Mouse (Mus musculus) bone marrow, adult 2 months (tissue): ENCODE results near the gene Plcb1. TPM values are rescaled to one million over a fixed set of nuclear protein-coding genes. Genes with fewer than 3 reads are reported as not detected.

Experiments used
- H3K27ac ChIP-seq: fragments of 200-500 bp; 2 replicates; pipeline ENCODE4 v1.5.1; 2012; ENCODE audit warnings: low read depth, mild to moderate bottlenecking, control low read depth, inconsistent platforms, low read length; ENCODE audit not compliant: control insufficient read depth, poor library complexity, insufficient read depth
- H3K4me1 ChIP-seq: fragments of 200-500 bp; 2 replicates; pipeline ENCODE4 v1.6.1; 2011; ENCODE audit warnings: low read length; ENCODE audit not compliant: control insufficient read depth, insufficient read depth
- H3K4me3 ChIP-seq: fragments of 200-500 bp; replicated peaks from 2 replicates; pipeline ENCODE3; 2011; ENCODE audit warnings: mild to moderate bottlenecking, low read depth, low read length, control low read depth; ENCODE audit not compliant: control insufficient read depth
- CTCF ChIP-seq: fragments of 200-500 bp; IDR thresholded peaks from 2 replicates; pipeline ENCODE4 v1.5.1; 2011; ENCODE audit warnings: low read length, control low read depth; ENCODE audit not compliant: control insufficient read depth, insufficient read depth
- POLR2A ChIP-seq: fragments of 200-500 bp; IDR thresholded peaks from 2 replicates; pipeline ENCODE4 v1.6.1; 2011; ENCODE audit warnings: low read depth, mild to moderate bottlenecking, control low read depth, low read length, borderline replicate concordance; ENCODE audit not compliant: control insufficient read depth
- WGBS: fragments of 180-500 bp; shearing (Covaris S2); methylation state at CpG from one replicate; pipeline ENCODE4 v1.1.7; 2018; 5-methylcytosine and 5-hydroxymethylcytosine counted together
- polyA plus RNA-seq: library from polyadenylated mRNA; stranded (reverse); fragments of >200 nt; gene quantifications from 2 replicates; pipeline ENCODE4 v1.2.4, GENCODE M21; 2011; ENCODE audit warnings: low replicate concordance; ENCODE audit not compliant: missing spikeins, insufficient read depth, insufficient read length

The Plcb1 gene
- polyA plus RNA-seq, 1 experiment = 5.6 TPM

DNA sequence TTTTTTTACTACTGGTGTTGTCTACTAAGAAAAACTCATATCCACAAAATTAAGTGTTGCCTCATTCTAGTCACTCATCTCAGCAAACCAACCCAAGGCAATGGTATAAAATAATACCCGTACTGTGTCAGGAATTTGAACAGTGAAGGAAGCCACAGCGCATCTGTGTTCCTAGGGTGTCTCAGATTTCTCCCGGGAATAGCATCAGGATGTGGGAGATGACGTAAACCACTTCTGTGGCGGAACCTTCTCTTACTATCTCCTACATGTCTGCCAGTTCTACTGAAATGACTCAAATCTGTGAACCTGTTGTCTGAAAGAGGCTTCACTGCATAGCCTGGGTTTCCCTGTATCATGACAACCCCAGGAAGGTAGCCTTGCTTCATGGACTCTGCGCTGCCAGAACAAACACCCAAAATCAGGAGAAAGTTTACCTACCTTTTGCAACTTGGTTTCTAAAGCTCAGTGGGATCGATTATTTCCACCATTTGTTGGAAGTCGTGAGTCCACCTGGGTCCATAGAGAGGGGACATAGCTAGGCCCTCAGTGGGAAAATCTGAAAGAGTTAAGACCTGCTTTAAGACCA is 510.4 kb downstream of the Plcb1 start:
- no peak overlapping the region for H3K27ac ChIP-seq
- WGBS = 82% methylated on average over 8 of the region's 8 CpGs
- no peaks in the 10 kb centered on the region for H3K4me1 ChIP-seq
- TF ChIP-seq POLR2A (no peak), CTCF (no peak)
- no peak overlapping the region for H3K4me3 ChIP-seq

GRCm38 (mm10) chr2:135300480-135300879 is 514.6 kb downstream of the Plcb1 start:
- Histone ChIP-seq H3K27ac (no peak overlapping the region), H3K4me1 (no peaks in the 10 kb centered on the region), H3K4me3 (no peak overlapping the region)
- TF ChIP-seq POLR2A (no peak), CTCF (no peak)
- WGBS = 88% methylated on average over 1 of the region's 1 CpGs

GRCm38 (mm10) chr2:135302483-135302882 is 516.6 kb downstream of the Plcb1 start:
- no peaks in the 10 kb centered on the region for H3K4me1 ChIP-seq
- WGBS = 86% methylated on average over 2 of the region's 2 CpGs
- H3K4me3 ChIP-seq = no peak overlapping the region
- no peak overlapping the region for H3K27ac ChIP-seq
- TF ChIP-seq CTCF = no peak
- TF ChIP-seq POLR2A = no peak

GRCm38 (mm10) chr2:135305186-135305585 is 519.3 kb downstream of the Plcb1 start:
- H3K4me1 ChIP-seq = no peaks in the 10 kb centered on the region
- H3K27ac ChIP-seq = no peak overlapping the region
- WGBS = 76% methylated on average over 3 of the region's 3 CpGs
- TF ChIP-seq POLR2A (no peak), CTCF (no peak)
- H3K4me3 ChIP-seq = no peak overlapping the region

GRCm38 (mm10) chr2:135305736-135306471 is 520.0 kb downstream of the Plcb1 start:
- TF ChIP-seq POLR2A (no peak), CTCF (no peak)
- Histone ChIP-seq H3K4me1 (no peaks in the 10 kb centered on the region), H3K27ac (no peak overlapping the region), H3K4me3 (no peak overlapping the region)
- WGBS = 68% methylated on average over 7 of the region's 7 CpGs

DNA sequence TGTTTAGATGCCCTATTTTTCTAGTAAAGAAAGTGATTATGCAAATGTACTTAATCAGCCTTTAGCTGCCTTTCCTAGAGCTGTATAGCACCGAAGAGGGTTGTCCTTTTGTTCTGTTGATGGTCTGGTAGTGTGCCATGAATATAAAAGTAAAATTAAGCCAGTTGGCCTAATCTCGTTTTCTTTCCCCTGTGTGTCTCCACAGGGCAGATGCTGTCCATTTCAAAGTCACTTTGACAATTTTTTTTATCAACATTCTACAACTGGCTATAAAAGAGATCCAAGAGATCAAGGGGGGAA is 520.6 kb downstream of the Plcb1 start:
- H3K27ac ChIP-seq = no peak overlapping the region
- H3K4me3 ChIP-seq = no peak overlapping the region
- H3K4me1 ChIP-seq = no peaks in the 10 kb centered on the region
- TF ChIP-seq POLR2A (no peak), CTCF (no peak)
- 63% methylated on average over 2 of the region's 2 CpGs for WGBS

- TF ChIP-seq CTCF (no peak), POLR2A (no peak)
- H3K27ac ChIP-seq = no peak overlapping the region
- no peak overlapping the region for H3K4me3 ChIP-seq
- WGBS = 85% methylated on average over 4 of the region's 4 CpGs
- H3K4me1 ChIP-seq = no peaks in the 10 kb centered on the region
Measured at GRCm38 (mm10) chr2:135307787-135308186, 521.9 kb downstream of the Plcb1 start.

DNA sequence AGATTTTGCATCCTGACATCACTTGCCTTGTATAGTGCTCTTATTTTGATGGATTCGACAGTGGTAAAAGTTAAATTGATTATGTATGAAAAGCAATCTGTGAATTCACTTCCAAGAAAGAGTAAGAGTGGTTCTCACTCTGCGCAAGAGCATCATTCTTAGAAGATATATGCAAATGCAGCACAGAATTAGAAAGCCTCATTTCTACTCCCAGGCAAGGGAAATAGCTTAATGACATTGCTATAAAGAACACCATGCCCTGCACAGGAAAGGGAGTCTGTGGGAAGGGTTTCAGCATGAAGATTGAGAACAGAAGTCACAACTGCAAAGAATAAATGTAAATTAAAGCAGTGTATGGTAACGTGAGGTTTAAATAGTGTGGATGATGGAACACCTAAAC is 530.1 kb downstream of the Plcb1 start:
- 82% methylated on average over 3 of the region's 3 CpGs for WGBS
- Histone ChIP-seq H3K27ac (no peak overlapping the region), H3K4me3 (no peak overlapping the region), H3K4me1 (no peaks in the 10 kb centered on the region)
- TF ChIP-seq POLR2A (no peak), CTCF (no peak)
